Comparison of ENCODE assay signal across 7 mouse cellular contexts in genomic region chr2:71388951-71389763, GRCm38 (mm10). TPM values are rescaled to one million over a fixed set of nuclear protein-coding genes. Genes with fewer than 3 reads are reported as not detected.
DNase-seq lines count a peak whose midpoint lies in the region; ATAC-seq and TF ChIP-seq lines count a peak whose summit lies in the region.

Gene Hat1, plus strand, starts transcription at chr2:71388958.

- intact Hi-C loops in left cerebral cortex, postnatal 4 days (cut with DNase I) = no loop called here

- peak within 1 kb of the TSS; percentile 83 for H3K4me2 ChIP-seq in intestine, postnatal 0 days (replicated peaks; ENCODE audit: low read depth)
- peak within 1 kb of the TSS; percentile 86 for H3K4me2 ChIP-seq in midbrain, embryonic 12.5 days (replicated peaks)

- H3K27me3 ChIP-seq in intestine, postnatal 0 days (replicated peaks; ENCODE audit: control insufficient read depth, insufficient read depth, low read length) = no peaks in the 10 kb centered on the region
- H3K27me3 ChIP-seq in midbrain, embryonic 12.5 days = no peaks in the 10 kb centered on the region
- H3K27me3 ChIP-seq in small intestine, adult 2 months (ENCODE audit: control insufficient read depth, insufficient read depth, low read length) = no peaks in the 10 kb centered on the region

- peak; percentile 95 for DNase-seq in adrenal gland, adult 8-10 months
- DNase-seq in embryo, embryonic 9.5 days (ENCODE audit: extremely low spot score) = peak; percentile 95
- DNase-seq in gastrocnemius, postnatal 4 days (ENCODE audit: low spot score in 2 of 2) = peak; percentile 90 to 96
- DNase-seq in left cerebral cortex, postnatal 4 days = peak; percentile 97

- peak within 1 kb of the TSS; percentile 89 for H3K4me3 ChIP-seq in intestine, postnatal 0 days (ENCODE audit: low read depth, low read length)
- peak within 1 kb of the TSS; percentile 92 for H3K4me3 ChIP-seq in midbrain, embryonic 12.5 days
- H3K4me3 ChIP-seq in small intestine, adult 2 months (ENCODE audit: low read depth, low read length) = peak within 1 kb of the TSS; percentile 89

- ATAC-seq in intestine, postnatal 0 days = peak; percentile 98
- peak; percentile 99 for ATAC-seq in midbrain, embryonic 12.5 days (ENCODE audit: low FRiP score, low read depth)

- H3K4me1 ChIP-seq in intestine, postnatal 0 days (replicated peaks; ENCODE audit: control insufficient read depth, insufficient read depth, low read length) = 0 out of 2 replicates have a peak, but pooled peaks cover 2% of the 10 kb centered on the region
- peaks cover 14% of the 10 kb centered on the region for H3K4me1 ChIP-seq in midbrain, embryonic 12.5 days
- peaks cover 2% of the 10 kb centered on the region for H3K4me1 ChIP-seq in small intestine, adult 2 months (ENCODE audit: control insufficient read depth, insufficient read depth, insufficient read length, low read length)

- no peaks in the 10 kb centered on the region for H3K9me3 ChIP-seq in intestine, postnatal 0 days (ENCODE audit: control insufficient read depth)
- H3K9me3 ChIP-seq in midbrain, embryonic 12.5 days = no peaks in the 10 kb centered on the region

- no peaks in the 10 kb centered on the region for H3K36me3 ChIP-seq in intestine, postnatal 0 days (ENCODE audit: control insufficient read depth, insufficient read depth)
- H3K36me3 ChIP-seq in midbrain, embryonic 12.5 days = peaks cover 19% of the 10 kb centered on the region
- no peaks in the 10 kb centered on the region for H3K36me3 ChIP-seq in small intestine, adult 2 months (ENCODE audit: control insufficient read depth, insufficient read depth, low read length)

- no peak for TF ChIP-seq CTCF in intestine, postnatal 0 days (IDR thresholded peaks at IDR 0.05; ENCODE audit: low read depth)
- no peak for TF ChIP-seq CTCF in small intestine, adult 2 months (IDR thresholded peaks at IDR 0.05; ENCODE audit: extremely low read depth, insufficient read length, insufficient replicate concordance, low read depth, low read length)

- H3K27ac ChIP-seq in intestine, postnatal 0 days (ENCODE audit: low read depth, low read length) = peak within 1 kb of the TSS; percentile 72
- peak within 1 kb of the TSS; percentile 65 for H3K27ac ChIP-seq in midbrain, embryonic 12.5 days (replicated peaks)
- H3K27ac ChIP-seq in small intestine, adult 2 months (ENCODE audit: insufficient read depth, low read depth, low read length) = no peak within 1 kb of the TSS

- peak within 1 kb of the TSS; percentile 74 for H3K9ac ChIP-seq in intestine, postnatal 0 days (ENCODE audit: low read depth, low read length)
- peak within 1 kb of the TSS; percentile 80 for H3K9ac ChIP-seq in midbrain, embryonic 12.5 days (replicated peaks)

- peak; percentile 50; the same call in 1 of the 2 replicates for TF ChIP-seq POLR2A in small intestine, adult 2 months (IDR thresholded peaks at IDR 0.05; ENCODE audit: low read depth, low read length)

- WGBS in intestine, postnatal 0 days = under 1% methylated on average over 65 of the region's 66 CpGs
- WGBS in midbrain, embryonic 12.5 days = under 1% methylated on average over 64 of the region's 66 CpGs
- under 1% methylated on average over 66 of the region's 66 CpGs for WGBS in small intestine, adult 2 months

RNA-seq across cellular contexts. Expression of gene Hat1, which starts in this region (rescaled TPM):
- 10 to 100 TPM; 26.5 to 31.3 (median 28.3) TPM for total RNA-seq in adrenal gland, adult 8-10 months (2022)
- 10 to 100 TPM; 27.2 to 32.3 TPM for total RNA-seq in gastrocnemius, postnatal 4 days (2021)
- 39.4 and 39.6 TPM in 2 replicates for polyA plus RNA-seq in intestine, postnatal 0 days (2015; fragmentation: Nextera tagmentation; extraction: Ambion mirVana)
- total RNA-seq in left cerebral cortex, postnatal 4 days (2021) = 10 to 100 TPM; 19.2 to 23.1 TPM
- 131 and 137 TPM in 2 replicates for polyA plus RNA-seq in midbrain, embryonic 12.5 days (2016; fragmentation: Nextera tagmentation; extraction: Ambion mirVana)
- 0.25 and 0.62 TPM in 2 replicates for polyA plus RNA-seq in small intestine, adult 2 months (2012; rRNA removed)

Comparison
In these comparisons a context has a peak if more than half of its experiments do, and no peak if none do; other contexts are left out.
1. RNA of gene Hat1 (polyA plus RNA-seq): 131 to 137 TPM in midbrain, embryonic 12.5 days and 39.4 to 39.6 TPM in intestine, postnatal 0 days; 0.25 to 0.62 TPM in small intestine, adult 2 months; every median in the first group is over 10 times any median in the second.
2. Peak in every context shown above with its lines, with median percentiles within 50 percentile points of each other: DNase-seq and H3K4me3 ChIP-seq.